Mouse (Mus musculus) ES-E14 (cell line): ENCODE data around the gene Ppp2r5b.

Experiments used
- CHD2 ChIP-seq: IDR thresholded peaks from 2 replicates; pipeline ENCODE4 v1.6.1; 2014; ENCODE audit warnings: mild to moderate bottlenecking, low read depth, low read length, inconsistent platforms
- HCFC1 ChIP-seq: IDR thresholded peaks from 2 replicates; pipeline ENCODE4 v1.6.1; 2012; ENCODE audit warnings: low read length, inconsistent platforms, borderline replicate concordance; ENCODE audit not compliant: insufficient read depth
- MAFK ChIP-seq: IDR thresholded peaks from 2 replicates; pipeline ENCODE4 v1.6.1; 2014; ENCODE audit warnings: mild to moderate bottlenecking, low read depth, low read length, inconsistent platforms; ENCODE audit not compliant: insufficient read depth
- ZC3H11A ChIP-seq: IDR thresholded peaks from 2 replicates; pipeline ENCODE4 v1.6.1; 2012; ENCODE audit warnings: low read depth, mild to moderate bottlenecking, inconsistent platforms, low read length, borderline replicate concordance
- ZNF384 ChIP-seq: IDR thresholded peaks from 2 replicates; pipeline ENCODE4 v1.6.1; 2012; ENCODE audit warnings: low read depth, low read length, inconsistent platforms

DNA sequence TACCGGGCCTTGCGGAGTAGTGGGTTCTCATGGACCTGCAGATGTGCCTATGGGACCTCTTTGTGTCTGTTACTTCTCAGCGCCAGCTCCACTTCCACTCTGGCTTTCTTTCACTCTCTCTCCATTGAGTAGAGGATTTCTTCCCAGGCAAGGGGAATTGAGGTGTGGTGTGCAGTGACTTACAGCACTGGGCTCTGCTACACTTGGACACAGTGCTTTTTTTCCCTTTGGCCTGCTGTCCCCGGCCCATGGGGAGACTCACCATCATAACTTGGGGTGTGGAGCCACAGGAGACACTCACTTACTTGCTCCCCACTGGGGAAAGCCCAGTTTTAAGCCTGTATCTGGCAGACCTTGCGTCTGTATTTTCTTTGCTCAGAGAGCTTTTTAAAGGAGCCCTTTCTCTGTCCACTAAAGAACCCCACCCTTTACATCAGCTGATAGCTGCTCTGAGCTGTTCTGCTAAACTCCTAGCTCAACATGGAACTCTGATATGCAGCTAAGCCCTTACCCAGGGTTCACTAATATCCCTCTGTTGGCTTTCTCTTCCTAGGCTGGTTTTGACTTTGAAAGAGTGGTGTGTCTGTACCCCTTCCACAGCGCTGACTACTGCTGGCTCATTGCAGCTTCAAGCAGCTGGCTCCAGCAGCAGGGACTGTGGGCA is 43.9 kb upstream of the Ppp2r5b start:
- TF ChIP-seq HCFC1 = no peak
- no peak for TF ChIP-seq ZNF384
- no peak for TF ChIP-seq ZC3H11A
- TF ChIP-seq MAFK = no peak
- TF ChIP-seq CHD2 = no peak
